Mouse (Mus musculus) cerebellum, postnatal 4 days (tissue): Measurements from ENCODE around the gene Ech1.

ENCODE experiments used
- DNase-seq, 2 experiments: peaks; one replicate each; pipeline ENCODE4 v3.0.0; 2022; ENCODE audit warnings: low spot score in 2 of 2, mixed read lengths in 1 of 2

The Ech1 gene

GRCm38 (mm10) chr7:28818861-28819452, 6.1 kb upstream of the Ech1 start:
- DNase-seq, result no peak

- DNase-seq, result no peak
Measured at GRCm38 (mm10) chr7:28819571-28819970, 5.4 kb upstream of the Ech1 start.

GRCm38 (mm10) chr7:28820358-28821260, 4.4 kb upstream of the Ech1 start:
- no peak for DNase-seq

- DNase-seq, result no peak
Measured at GRCm38 (mm10) chr7:28821261-28821831, 3.7 kb upstream of the Ech1 start.

GRCm38 (mm10) chr7:28822556-28822955, 2.5 kb upstream of the Ech1 start:
- DNase-seq, result no peak

GRCm38 (mm10) chr7:28822993-28823903, 1.8 kb upstream of the Ech1 start:
- no peak for DNase-seq

GRCm38 (mm10) chr7:28823932-28824331, 1.1 kb upstream of the Ech1 start:
- no peak for DNase-seq

- no peak for DNase-seq
Measured at GRCm38 (mm10) chr7:28825686-28826401, 827 bp downstream of the Ech1 start.

GRCm38 (mm10) chr7:28826402-28826772, 1.4 kb downstream of the Ech1 start:
- no peak for DNase-seq

- no peak for DNase-seq
Measured at GRCm38 (mm10) chr7:28827338-28827737, 2.3 kb downstream of the Ech1 start.

GRCm38 (mm10) chr7:28829821-28830220, 4.8 kb downstream of the Ech1 start:
- DNase-seq, result no peak

GRCm38 (mm10) chr7:28830981-28831380, 6.0 kb downstream of the Ech1 start:
- DNase-seq, result no peak

- DNase-seq, result no peak
Measured at GRCm38 (mm10) chr7:28831411-28832125, 6.6 kb downstream of the Ech1 start.

- DNase-seq, result no peak
Measured at GRCm38 (mm10) chr7:28832137-28832536, 7.1 kb downstream of the Ech1 start.

- DNase-seq, result no peak
Measured at GRCm38 (mm10) chr7:28833723-28834347, 8.8 kb downstream of the Ech1 start, which contains the start of gene Lgals4. Gene Lgals4, plus strand, starts transcription at chr7:28833854.

GRCm38 (mm10) chr7:28836936-28837335, 11.9 kb downstream of the Ech1 start:
- DNase-seq, result no peak

GRCm38 (mm10) chr7:28838331-28838730, 13.3 kb downstream of the Ech1 start:
- DNase-seq, result no peak

GRCm38 (mm10) chr7:28847273-28847672, 22.3 kb downstream of the Ech1 start:
- DNase-seq, result no peak

- no peak for DNase-seq
Measured at GRCm38 (mm10) chr7:28849700-28850236, 24.8 kb downstream of the Ech1 start.

- DNase-seq, result no peak
Measured at GRCm38 (mm10) chr7:28850642-28851041, 25.6 kb downstream of the Ech1 start.
